In the genomic region with DNA sequence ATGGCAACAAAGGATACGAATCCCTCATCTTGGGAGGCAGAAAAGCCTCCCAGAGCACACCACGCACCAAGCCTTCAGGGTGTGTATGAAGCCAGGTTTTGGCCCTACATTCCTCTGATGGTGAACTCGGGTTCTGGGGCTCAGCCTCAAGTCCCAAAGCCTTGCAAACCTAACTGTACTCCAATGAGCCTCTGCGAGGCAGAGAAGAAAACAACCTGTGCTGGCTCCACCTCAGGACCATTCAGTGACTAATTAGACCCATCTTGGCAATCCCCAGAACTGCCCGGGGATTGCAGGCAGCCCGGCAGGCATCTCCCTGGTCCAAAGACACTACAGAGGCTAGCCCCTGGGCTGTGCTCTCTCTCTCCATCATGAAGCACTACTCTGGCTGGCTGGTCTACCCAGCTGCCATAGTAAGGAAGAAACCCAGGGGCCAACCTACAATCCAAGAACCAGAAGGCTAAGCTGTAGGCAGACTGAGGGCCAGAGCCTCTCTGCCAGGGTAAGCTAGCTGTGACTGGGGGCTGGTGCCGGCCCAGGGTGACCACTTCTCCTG, we compare ENCODE assay signal across 9 mouse cellular contexts. TPM values are rescaled to one million over a fixed set of nuclear protein-coding genes. Genes with fewer than 3 reads are reported as not detected.
A peak's percentile ranks its signal among the peaks of the same experiment; 100 is the strongest.
DNase-seq lines count a peak whose midpoint lies in the region; ATAC-seq and TF ChIP-seq lines count a peak whose summit lies in the region.
"Had no signal": no experiment of that assay in that cellular context is flagged by ENCODE, and none has a peak within 500 bp of the region (broad histone marks: within the 10 kb centered on the region; RNA-seq: fewer than 3 reads in every experiment).

No protein-coding gene starts in this region.

- no peak for TF ChIP-seq EP300 in ES-Bruce4 (IDR thresholded peaks at IDR 0.05; ENCODE audit: insufficient read depth, low read depth, low read length)

- TF ChIP-seq POLR2A in ES-Bruce4 (IDR thresholded peaks at IDR 0.05; ENCODE audit: insufficient read depth, low read length), result no peak
- TF ChIP-seq POLR2A in cerebellum, adult 2 months (IDR thresholded peaks at IDR 0.05; ENCODE audit: borderline replicate concordance, insufficient read depth, low read length), result no peak

- no peaks in the 10 kb centered on the region for H3K27me3 ChIP-seq in heart, embryonic 12.5 days (replicated peaks)
- H3K27me3 ChIP-seq in ES-Bruce4 (ENCODE audit: control insufficient read depth, insufficient read depth, low read length, poor library complexity, severe bottlenecking), result no peaks in the 10 kb centered on the region
- no peaks in the 10 kb centered on the region for H3K27me3 ChIP-seq in hindbrain, embryonic 11.5 days (ENCODE audit: control insufficient read depth, insufficient read depth, low read length)
- H3K27me3 ChIP-seq in cerebellum, adult 2 months (ENCODE audit: control insufficient read depth, insufficient read depth, low read length), result no peaks in the 10 kb centered on the region

- no peak overlapping the region for H3K4me2 ChIP-seq in heart, embryonic 12.5 days
- H3K4me2 ChIP-seq in hindbrain, embryonic 11.5 days (replicated peaks; ENCODE audit: low read depth, low read length), result 0 out of 2 replicates have a peak overlapping the region, but pooled peaks have one; percentile 13

- no peaks in the 10 kb centered on the region for H3K9me3 ChIP-seq in heart, embryonic 12.5 days (replicated peaks)
- H3K9me3 ChIP-seq in ES-Bruce4 (replicated peaks; ENCODE audit: control insufficient read depth, insufficient read depth, low read length, poor library complexity, severe bottlenecking), result no peaks in the 10 kb centered on the region
- H3K9me3 ChIP-seq in hindbrain, embryonic 11.5 days (ENCODE audit: control insufficient read depth, low read length), result no peaks in the 10 kb centered on the region

- ATAC-seq in heart, embryonic 12.5 days (ENCODE audit: insufficient number of reproducible peaks, low FRiP score), result no peak
- no peak for ATAC-seq in hindbrain, embryonic 11.5 days (ENCODE audit: low FRiP score)

- H3K27ac ChIP-seq in heart, embryonic 12.5 days (ENCODE audit: poor library complexity, severe bottlenecking), result no peak overlapping the region
- H3K27ac ChIP-seq in ES-Bruce4 (ENCODE audit: insufficient read depth, low read length) (peak overlapping the region; percentile 88), macrophage (peak overlapping the region; percentile 28)
- peak overlapping the region; percentile 88 for H3K27ac ChIP-seq in hindbrain, embryonic 11.5 days (ENCODE audit: low read depth, low read length)
- H3K27ac ChIP-seq in cerebellum, adult 2 months (ENCODE audit: insufficient read depth, low read length), result no peak overlapping the region

- H3K4me3 ChIP-seq in heart, embryonic 12.5 days, result no peak overlapping the region
- H3K4me3 ChIP-seq in ES-Bruce4 (ENCODE audit: low read depth, low read length) (no peak overlapping the region), macrophage (ENCODE audit: inconsistent target) (no peak overlapping the region)
- H3K4me3 ChIP-seq in hindbrain, embryonic 11.5 days (ENCODE audit: low read depth, low read length), result no peak overlapping the region
- H3K4me3 ChIP-seq in cerebellum, adult 2 months (replicated peaks; ENCODE audit: insufficient read depth, low read depth, low read length), result no peak overlapping the region

- H3K79me2 ChIP-seq in macrophage (ENCODE audit: inconsistent target), result peaks cover 100% of the 10 kb centered on the region; the same call in 1 of the 2 replicates

- DNase-seq in heart, postnatal 14 days, result no peak
- DNase-seq in hindbrain, embryonic 11.5 days (ENCODE audit: low spot score), result peak; percentile 41
- DNase-seq in natural killer cell, adult 2 months (ENCODE audit: low spot score in 2 of 2), result no peak
- no peak for DNase-seq in cerebellum, adult 2 months
- DNase-seq in testis, postnatal 14 days (ENCODE audit: low spot score), result no peak
- DNase-seq: cerebellum, adult 18-20 months had no signal

- no peaks in the 10 kb centered on the region for H3K36me3 ChIP-seq in heart, embryonic 12.5 days
- H3K36me3 ChIP-seq in ES-Bruce4 (ENCODE audit: control insufficient read depth, insufficient read depth, low read length, poor library complexity, severe bottlenecking), result no peaks in the 10 kb centered on the region
- H3K36me3 ChIP-seq in hindbrain, embryonic 11.5 days (ENCODE audit: control insufficient read depth, insufficient read depth, low read length), result no peaks in the 10 kb centered on the region
- H3K36me3 ChIP-seq in macrophage (ENCODE audit: inconsistent target), result no peaks in the 10 kb centered on the region

- intact Hi-C loops in heart, postnatal 14 days (cut with DNase I), result no loop called here

- WGBS in heart, embryonic 12.5 days, result 40% methylated on average over 7 of the region's 7 CpGs
- WGBS in hindbrain, embryonic 11.5 days, result 9% methylated on average over 7 of the region's 7 CpGs
- 64% methylated on average over 7 of the region's 7 CpGs for WGBS in macrophage (ENCODE audit: missing documents)
- 57% methylated on average over 7 of the region's 7 CpGs for WGBS in cerebellum, adult 2 months

- H3K4me1 ChIP-seq in heart, embryonic 12.5 days (replicated peaks), result peaks cover 77% of the 10 kb centered on the region
- H3K4me1 ChIP-seq in ES-Bruce4 (ENCODE audit: control insufficient read depth, insufficient read depth, low read length), result peaks cover 24% of the 10 kb centered on the region
- H3K4me1 ChIP-seq in hindbrain, embryonic 11.5 days (replicated peaks; ENCODE audit: control insufficient read depth, insufficient read depth, low read length), result peaks cover 48% of the 10 kb centered on the region
- no peaks in the 10 kb centered on the region for H3K4me1 ChIP-seq in cerebellum, adult 2 months (ENCODE audit: control insufficient read depth, insufficient read depth, low read length)

- TF ChIP-seq CTCF in ES-Bruce4 (IDR thresholded peaks at IDR 0.05; ENCODE audit: low read depth, low read length), result no peak
- TF ChIP-seq CTCF in cerebellum, adult 2 months (IDR thresholded peaks at IDR 0.05; ENCODE audit: borderline replicate concordance, insufficient read depth, low read depth, low read length), result no peak

- 0 out of 2 replicates have a peak overlapping the region, but pooled peaks have one; percentile 8 for H3K9ac ChIP-seq in heart, embryonic 12.5 days
- no peak overlapping the region for H3K9ac ChIP-seq in ES-Bruce4 (ENCODE audit: low read depth, poor library complexity, severe bottlenecking)
- peak overlapping the region; percentile 38; the same call in 1 of the 2 replicates for H3K9ac ChIP-seq in hindbrain, embryonic 11.5 days (ENCODE audit: low read depth, low read length)

RNA-seq across cellular contexts. Expression of a gene that starts 14.5 kb away (rescaled TPM):
- 4.5 and 5.4 TPM in 2 replicates for polyA plus RNA-seq in heart, embryonic 12.5 days (2016; fragmentation: Nextera tagmentation; extraction: Ambion mirVana)
- total RNA-seq in heart, postnatal 14 days (2021), result 10 to 100 TPM; 14.4 to 15.0 TPM
- polyA plus RNA-seq in ES-Bruce4 (2011; ENCODE audit: insufficient read depth, insufficient read length, low read depth, missing spikeins) (24.6 and 26.2 TPM in 2 replicates), macrophage (2018) (18.3 to 31.2 TPM (median 24.0 TPM) in 3 replicates)
- polyA plus RNA-seq in hindbrain, embryonic 11.5 days (2014; fragmentation: Nextera tagmentation; extraction: Ambion mirVana), result 12.9 and 14.9 TPM in 2 replicates
- total RNA-seq in macrophage (2018; cell fraction: chromatin; rRNA removed), result 100 to 1,000 TPM in 16 of 26 experiments, 10 to 100 TPM in 10; 23.1 to 149 (median 116) TPM
- total RNA-seq in macrophage (2018; cell fraction: cytosol; rRNA removed), result 10 to 100 TPM; 20.9 to 53.1 (median 35.9) TPM
- 100 to 1,000 TPM in 1 of 26 experiments, 10 to 100 TPM in 25; 20.9 to 101 (median 75.0) TPM for total RNA-seq in macrophage (2018; cell fraction: nucleus; rRNA removed)
- 14.7 and 16.1 TPM in 2 replicates for polyA plus RNA-seq in cerebellum, adult 2 months (2012; rRNA removed)

RNA-seq across cellular contexts. Expression of a gene that starts 29.8 kb away (rescaled TPM):
- 2.9 and 3.2 TPM in 2 replicates for polyA plus RNA-seq in heart, embryonic 12.5 days (2016; fragmentation: Nextera tagmentation; extraction: Ambion mirVana)
- total RNA-seq in heart, postnatal 14 days (2021), result 1 to 10 TPM; 1.2 TPM
- 1.2 and 1.5 TPM in 2 replicates for polyA plus RNA-seq in ES-Bruce4 (2011; ENCODE audit: insufficient read depth, insufficient read length, low read depth, missing spikeins)
- 15.0 and 17.3 TPM in 2 replicates for polyA plus RNA-seq in hindbrain, embryonic 11.5 days (2014; fragmentation: Nextera tagmentation; extraction: Ambion mirVana)
- 1 to 10 TPM in 4 of 26 experiments, under 1 TPM in 6, not detected in 16; 0.37 to 2.0 (median 0.86) TPM for total RNA-seq in macrophage (2018; cell fraction: chromatin; rRNA removed)
- 1 to 10 TPM in 10 of 26 experiments, under 1 TPM in 16; 0.29 to 1.6 (median 0.92) TPM for total RNA-seq in macrophage (2018; cell fraction: cytosol; rRNA removed)
- 1 to 10 TPM in 5 of 26 experiments, under 1 TPM in 14, not detected in 7; 0.29 to 2.3 (median 0.63) TPM for total RNA-seq in macrophage (2018; cell fraction: nucleus; rRNA removed)
- polyA plus RNA-seq in macrophage (2018), result 0.59 to 1.1 TPM (median 0.90 TPM) in 3 replicates
- 36.0 and 38.0 TPM in 2 replicates for polyA plus RNA-seq in cerebellum, adult 2 months (2012; rRNA removed)

Comparison
In these comparisons a context has a peak if more than half of its experiments do, and no peak if none do; other contexts are left out.
1. H3K27ac ChIP-seq: peak in ES-Bruce4 (single experiment), hindbrain, embryonic 11.5 days (single experiment) and macrophage (single experiment); none in heart, embryonic 12.5 days (single experiment) and cerebellum, adult 2 months (single experiment).